Mouse (Mus musculus) ovary, postnatal 10 days (tissue): Measurements from ENCODE around the gene Cd300lf.

Source experiments
- DNase-seq: peaks from one replicate; pipeline ENCODE4 v3.0.0; 2022; ENCODE audit warnings: low spot score

The Cd300lf gene

GRCm38 (mm10) chr11:115106638-115107037, 27.2 kb downstream of the Cd300lf start:
- DNase-seq: no peak

GRCm38 (mm10) chr11:115104769-115105563, 28.8 kb downstream of the Cd300lf start:
- no peak for DNase-seq

- no peak for DNase-seq
Measured at GRCm38 (mm10) chr11:115103470-115104413, 30.1 kb downstream of the Cd300lf start.

GRCm38 (mm10) chr11:115102116-115102515, 31.7 kb downstream of the Cd300lf start:
- DNase-seq: no peak

GRCm38 (mm10) chr11:115101615-115102051, 32.2 kb downstream of the Cd300lf start:
- no peak for DNase-seq

GRCm38 (mm10) chr11:115100741-115101140, 33.1 kb downstream of the Cd300lf start:
- no peak for DNase-seq

GRCm38 (mm10) chr11:115100032-115100621, 33.7 kb downstream of the Cd300lf start:
- no peak for DNase-seq

- no peak for DNase-seq
Measured at GRCm38 (mm10) chr11:115099241-115099840, 34.5 kb downstream of the Cd300lf start.

GRCm38 (mm10) chr11:115098203-115098932, 35.4 kb downstream of the Cd300lf start:
- no peak for DNase-seq

- no peak for DNase-seq
Measured at GRCm38 (mm10) chr11:115092140-115092539, 41.7 kb downstream of the Cd300lf start.

GRCm38 (mm10) chr11:115091362-115091901, 42.4 kb downstream of the Cd300lf start, which contains the start of gene Rab37:
Gene Rab37 (plus strand): TSS chr11:115091431.
- no peak for DNase-seq

GRCm38 (mm10) chr11:115089853-115090252, 43.9 kb downstream of the Cd300lf start:
- DNase-seq: no peak

- DNase-seq: no peak
Measured at GRCm38 (mm10) chr11:115086213-115086612, 47.6 kb downstream of the Cd300lf start.

- no peak for DNase-seq
Measured at GRCm38 (mm10) chr11:115085064-115085463, 48.7 kb downstream of the Cd300lf start.

GRCm38 (mm10) chr11:115084595-115084994, 49.2 kb downstream of the Cd300lf start:
- DNase-seq: no peak

GRCm38 (mm10) chr11:115083376-115084139, 50.2 kb downstream of the Cd300lf start:
- peak; percentile 51 for DNase-seq

- no peak for DNase-seq
Measured at GRCm38 (mm10) chr11:115082196-115082595, 51.6 kb downstream of the Cd300lf start.

- no peak for DNase-seq
Measured at GRCm38 (mm10) chr11:115081373-115081772, 52.4 kb downstream of the Cd300lf start.

- DNase-seq: peak; percentile 5
Measured at GRCm38 (mm10) chr11:115080886-115081285, 52.9 kb downstream of the Cd300lf start.

- DNase-seq: no peak
Measured at GRCm38 (mm10) chr11:115078680-115079079, 55.1 kb downstream of the Cd300lf start.
